Mouse (Mus musculus): Measurements from ENCODE around the gene Zdhhc16.

- TF ChIP-seq CTCF (IDR thresholded peaks at IDR 0.05; ENCODE audit: low read depth): no peak
- TF ChIP-seq EP300 (IDR thresholded peaks at IDR 0.05; ENCODE audit: low read depth): no peak
Measured at GRCm38 (mm10) chr19:41981931-41982790, 48.9 kb downstream of the Zdhhc16 start.

Data from liver, postnatal 0 days (tissue).